In genomic region chr11:68044181-68044580, GRCm38 (mm10) we compare ENCODE assay signal across 9 mouse cellular contexts.
DNase-seq lines count a peak whose midpoint lies in the region; ATAC-seq lines count a peak whose summit lies in the region.
"Had no signal": no experiment of that assay in that cellular context is flagged by ENCODE, and none has a peak within 500 bp of the region (broad histone marks: within the 10 kb centered on the region; RNA-seq: fewer than 3 reads in every experiment).

No protein-coding gene starts in this region.

- no peak overlapping the region for H3K4me2 ChIP-seq in limb, embryonic 11.5 days (ENCODE audit: low read depth, severe bottlenecking)

- DNase-seq in limb, embryonic 11.5 days (ENCODE audit: low spot score), result peak; percentile 47
- DNase-seq in limb, embryonic 10.5 days (ENCODE audit: low spot score), result no peak
- peak; percentile 45 for DNase-seq in forelimb bud, embryonic 11.5 days (ENCODE audit: low read depth, low spot score)
- peak; percentile 44 to 47 for DNase-seq in kidney, adult 8-10 months
- DNase-seq in mesoderm, embryonic 11.5 days (ENCODE audit: low read depth, low spot score), result peak; percentile 69
- no peak for DNase-seq in layer of hippocampus, adult 11-12 months (ENCODE audit: low spot score)
- DNase-seq in ovary, postnatal 36 days (ENCODE audit: low spot score), result no peak
- DNase-seq in cerebellum, postnatal 25 days, result no peak

- no peaks in the 10 kb centered on the region for H3K27me3 ChIP-seq in limb, embryonic 11.5 days (ENCODE audit: control insufficient read depth, insufficient read depth, low read length)
- H3K27me3 ChIP-seq in limb, embryonic 10.5 days (ENCODE audit: low read depth, poor library complexity, severe bottlenecking), result no peaks in the 10 kb centered on the region; the same call in 1 of the 2 replicates

- 28% methylated on average over 11 of the region's 11 CpGs for WGBS in limb, embryonic 11.5 days
- 33% methylated on average over 11 of the region's 11 CpGs for WGBS in limb, embryonic 10.5 days

- no peaks in the 10 kb centered on the region for H3K9me3 ChIP-seq in limb, embryonic 11.5 days (ENCODE audit: control insufficient read depth, low read length)
- no peaks in the 10 kb centered on the region for H3K9me3 ChIP-seq in limb, embryonic 10.5 days (replicated peaks)

- H3K36me3 ChIP-seq in limb, embryonic 11.5 days (ENCODE audit: control insufficient read depth, insufficient read depth, low read length), result no peaks in the 10 kb centered on the region
- no peaks in the 10 kb centered on the region for H3K36me3 ChIP-seq in limb, embryonic 10.5 days

- no peak overlapping the region for H3K4me3 ChIP-seq in limb, embryonic 11.5 days (ENCODE audit: low read depth, low read length)
- no peak overlapping the region for H3K4me3 ChIP-seq in limb, embryonic 10.5 days

- no peak overlapping the region for H3K9ac ChIP-seq in limb, embryonic 11.5 days (ENCODE audit: low read length)

- no peak overlapping the region for H3K27ac ChIP-seq in limb, embryonic 11.5 days (replicated peaks; ENCODE audit: low read depth, low read length)
- no peak overlapping the region for H3K27ac ChIP-seq in limb, embryonic 10.5 days

- H3K4me1 ChIP-seq in limb, embryonic 11.5 days (ENCODE audit: control insufficient read depth, insufficient read depth, low read length), result no peaks in the 10 kb centered on the region; the same call in 1 of the 2 replicates
- H3K4me1 ChIP-seq in limb, embryonic 10.5 days, result peaks cover 20% of the 10 kb centered on the region

- ATAC-seq in limb, embryonic 11.5 days (ENCODE audit: insufficient number of reproducible peaks, low FRiP score, low TSS enrichment, low read depth), result no peak
- ATAC-seq: forebrain, embryonic 14.5 days had no signal

Comparison
In these comparisons a context has a peak if more than half of its experiments do, and no peak if none do; other contexts are left out.
1. DNase-seq: peak in limb, embryonic 11.5 days (single experiment), forelimb bud, embryonic 11.5 days (single experiment), kidney, adult 8-10 months (2 of 2) and mesoderm, embryonic 11.5 days (single experiment); none in limb, embryonic 10.5 days (single experiment), layer of hippocampus, adult 11-12 months (single experiment), ovary, postnatal 36 days (single experiment) and cerebellum, postnatal 25 days (0 of 2).